Mouse (Mus musculus): ENCODE measurements around the gene Gm29797.

DNA sequence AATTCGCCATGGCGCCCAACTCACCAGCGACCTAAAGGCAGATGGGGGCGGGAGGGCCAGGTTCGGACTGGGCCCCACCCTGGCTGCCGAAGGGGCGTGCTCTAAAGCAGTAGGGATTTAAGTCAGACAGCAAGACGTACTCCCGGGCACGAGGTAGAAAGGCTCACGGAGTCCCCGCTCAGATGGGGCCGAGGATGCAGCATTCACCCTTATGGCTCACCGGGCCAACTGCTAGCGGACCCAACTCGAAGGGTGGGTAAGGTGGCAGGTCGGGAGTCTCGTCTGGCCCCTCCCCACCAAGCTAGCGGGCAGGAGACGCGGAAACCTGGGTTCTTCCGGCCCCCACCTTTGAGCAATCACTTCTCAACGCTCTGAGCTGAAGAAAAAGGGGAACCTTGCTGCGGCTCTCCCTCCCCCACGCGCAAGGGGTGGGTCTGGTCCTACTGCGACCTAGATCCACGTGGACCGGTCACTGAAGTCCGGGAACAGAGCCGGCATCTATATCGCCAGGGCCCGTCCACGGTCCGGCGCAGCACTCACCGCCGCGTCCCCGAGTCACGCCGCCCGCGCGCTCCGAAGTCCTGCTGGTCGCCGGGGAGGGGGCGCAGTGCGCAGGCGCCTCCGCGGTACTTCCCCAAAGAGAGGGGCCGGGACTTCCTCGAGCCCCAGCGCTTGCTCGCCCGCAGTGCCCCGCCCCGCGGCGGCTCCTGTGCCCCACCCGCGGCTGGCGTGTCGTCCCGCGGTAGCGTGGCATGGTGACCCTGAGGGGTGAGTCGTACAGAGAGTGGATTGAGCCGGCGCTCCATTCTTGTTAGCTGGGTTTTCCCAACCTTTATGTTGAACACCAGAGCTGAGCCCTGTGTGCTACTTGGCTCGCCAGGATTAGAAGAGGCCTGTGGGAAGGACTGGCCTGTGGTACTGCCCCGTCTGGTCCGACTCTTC is 36.8 kb downstream of the Gm29797 start, which contains the start of gene Rgs19:
- TF ChIP-seq CTCF (conservative IDR thresholded peaks at IDR 0.05; ENCODE audit: low read length) (no peak), POU5F1 (IDR thresholded peaks at IDR 0.05; ENCODE audit: borderline replicate concordance, low read length) (no peak), NANOG (IDR thresholded peaks at IDR 0.05; ENCODE audit: borderline replicate concordance, low read length) (no peak)

Measured in E14TG2a.4 (cell line).